Mouse (Mus musculus) heart, embryonic 15.5 days (tissue): ENCODE results near the gene Psmd3. TPM values are rescaled to one million over a fixed set of nuclear protein-coding genes. Genes with fewer than 3 reads are reported as not detected.
"Not testable (repeated sequence)": the region's sequence is repeated elsewhere in the genome, so short reads cannot be mapped to it uniquely, and the experiment has no call there.

Experiments used
- ATAC-seq: fragments of 200-750 bp; cut with Nextera tagmentation; replicated peaks from 2 replicates; pipeline ENCODE4 v1.8.0; 2017; ENCODE audit warnings: low read depth, moderate TSS enrichment; ENCODE audit not compliant: insufficient number of reproducible peaks, insufficient read depth, low FRiP score
- H3K27ac ChIP-seq: fragments of 300-500 bp; sonication (generic); 2 replicates; pipeline ENCODE4 v1.5.1; 2015; ENCODE audit warnings: mild to moderate bottlenecking, inconsistent platforms
- H3K27me3 ChIP-seq: fragments of 300-500 bp; sonication (generic); 2 replicates; pipeline ENCODE4 v1.6.1; 2015; ENCODE audit warnings: inconsistent platforms
- H3K36me3 ChIP-seq: fragments of 300-500 bp; sonication (generic); 2 replicates; pipeline ENCODE4 v1.6.1; 2015; ENCODE audit warnings: mild to moderate bottlenecking, inconsistent platforms
- H3K4me1 ChIP-seq: fragments of 300-500 bp; sonication (generic); replicated peaks from 2 replicates; pipeline ENCODE4 v1.6.1; 2015; ENCODE audit warnings: inconsistent platforms
- H3K4me2 ChIP-seq: fragments of 300-500 bp; sonication (generic); 2 replicates; pipeline ENCODE4 v1.6.1; 2015; ENCODE audit warnings: inconsistent platforms, mild to moderate bottlenecking, moderate library complexity
- H3K4me3 ChIP-seq: fragments of 300-500 bp; sonication (generic); 2 replicates; pipeline ENCODE4 v1.5.1; 2015; ENCODE audit warnings: mild to moderate bottlenecking, inconsistent platforms
- H3K9ac ChIP-seq: fragments of 300-500 bp; sonication (generic); 2 replicates; pipeline ENCODE4 v1.6.1; 2015; ENCODE audit warnings: mild to moderate bottlenecking, inconsistent platforms
- H3K9me3 ChIP-seq: fragments of 300-500 bp; sonication (generic); replicated peaks from 2 replicates; pipeline ENCODE4 v1.6.1; 2016; ENCODE audit warnings: inconsistent platforms
- WGBS: fragments of 180-500 bp; shearing (Covaris S2); methylation state at CpG from one replicate; pipeline ENCODE4 v1.1.7; 2015; ENCODE audit warnings: mixed read lengths; 5-methylcytosine and 5-hydroxymethylcytosine counted together
- polyA plus RNA-seq: library from polyadenylated mRNA; unstranded; fragments of >200 nt; fragmentation: Nextera tagmentation; extraction: Ambion mirVana; gene quantifications from 2 replicates; pipeline ENCODE4 v1.2.1, GENCODE M21; 2015

Gene Psmd3
- polyA plus RNA-seq, 1 experiment from 2014 or later, result 141 TPM

GRCm38 (mm10) chr11:98671284-98671815, 11.0 kb upstream of the Psmd3 start:
- H3K4me1 ChIP-seq, result no peaks in the 10 kb centered on the region
- H3K9ac ChIP-seq, result no peak overlapping the region
- WGBS, result 59% methylated on average over 3 of the region's 3 CpGs
- H3K4me2 ChIP-seq, result no peak overlapping the region
- H3K4me3 ChIP-seq, result no peak overlapping the region
- no peaks in the 10 kb centered on the region for H3K9me3 ChIP-seq
- H3K36me3 ChIP-seq, result no peaks in the 10 kb centered on the region
- peaks cover 43% of the 10 kb centered on the region for H3K27me3 ChIP-seq
- H3K27ac ChIP-seq, result no peak overlapping the region
- ATAC-seq, result no peak

- no peak overlapping the region for H3K27ac ChIP-seq
- 45% methylated on average over 5 of the region's 5 CpGs for WGBS
- H3K9ac ChIP-seq, result no peak overlapping the region
- ATAC-seq, result no peak
- no peaks in the 10 kb centered on the region for H3K36me3 ChIP-seq
- H3K4me1 ChIP-seq, result no peaks in the 10 kb centered on the region
- no peak overlapping the region for H3K4me3 ChIP-seq
- H3K9me3 ChIP-seq, result no peaks in the 10 kb centered on the region
- no peak overlapping the region for H3K4me2 ChIP-seq
- peaks cover 40% of the 10 kb centered on the region for H3K27me3 ChIP-seq
Observed at GRCm38 (mm10) chr11:98671857-98672256, 10.5 kb upstream of the Psmd3 start.

GRCm38 (mm10) chr11:98672482-98672881, 9.9 kb upstream of the Psmd3 start:
- Histone ChIP-seq H3K27me3 (peaks cover 35% of the 10 kb centered on the region), H3K4me3 (no peak overlapping the region), H3K4me2 (no peak overlapping the region), H3K9me3 (no peaks in the 10 kb centered on the region), H3K4me1 (no peaks in the 10 kb centered on the region), H3K27ac (no peak overlapping the region), H3K9ac (no peak overlapping the region), H3K36me3 (no peaks in the 10 kb centered on the region)
- 65% methylated on average over 5 of the region's 5 CpGs for WGBS
- ATAC-seq, result no peak

- H3K27me3 ChIP-seq, result peaks cover 28% of the 10 kb centered on the region
- not testable (repeated sequence) for H3K4me3 ChIP-seq, H3K9me3 ChIP-seq, H3K9ac ChIP-seq, H3K36me3 ChIP-seq, ATAC-seq, H3K27ac ChIP-seq, H3K4me1 ChIP-seq
- 11% methylated on average over 7 of the region's 7 CpGs for whole genome bisulfite sequencing
- H3K4me2 ChIP-seq, result peak overlapping the region; percentile 33; the same call in 1 of the 2 replicates
Observed at GRCm38 (mm10) chr11:98673136-98673535, 9.2 kb upstream of the Psmd3 start.

GRCm38 (mm10) chr11:98675829-98676363, 6.5 kb upstream of the Psmd3 start:
- Histone ChIP-seq H3K9me3 (no peaks in the 10 kb centered on the region), H3K36me3 (no peaks in the 10 kb centered on the region), H3K4me1 (no peaks in the 10 kb centered on the region), H3K27me3 (peaks cover 10% of the 10 kb centered on the region), H3K4me3 (no peak overlapping the region), H3K27ac (no peak overlapping the region), H3K4me2 (no peak overlapping the region), H3K9ac (no peak overlapping the region)
- no peak for ATAC-seq
- 25% methylated on average over 7 of the region's 7 CpGs for WGBS

GRCm38 (mm10) chr11:98680023-98680422, 2.3 kb upstream of the Psmd3 start:
- Histone ChIP-seq H3K4me2 (no peak overlapping the region), H3K36me3 (no peaks in the 10 kb centered on the region), H3K9ac (no peak overlapping the region), H3K27ac (no peak overlapping the region), H3K27me3 (no peaks in the 10 kb centered on the region), H3K9me3 (no peaks in the 10 kb centered on the region), H3K4me1 (peaks cover 16% of the 10 kb centered on the region), H3K4me3 (no peak overlapping the region)
- ATAC-seq, result no peak
- WGBS, result 81% methylated on average over 1 of the region's 1 CpGs

- not testable (repeated sequence) for H3K27ac ChIP-seq, H3K9ac ChIP-seq, H3K4me3 ChIP-seq, H3K4me2 ChIP-seq, ATAC-seq, H3K27me3 ChIP-seq, H3K9me3 ChIP-seq, H3K36me3 ChIP-seq
- WGBS, result 76% methylated on average over 4 of the region's 4 CpGs
- peaks cover 16% of the 10 kb centered on the region for H3K4me1 ChIP-seq
Observed at GRCm38 (mm10) chr11:98680595-98680994, 1.8 kb upstream of the Psmd3 start.

- Histone ChIP-seq H3K27ac (no peak overlapping the region), H3K4me3 (no peak overlapping the region), H3K9ac (no peak overlapping the region), H3K27me3 (no peaks in the 10 kb centered on the region), H3K4me1 (peaks cover 16% of the 10 kb centered on the region), H3K4me2 (no peak overlapping the region), H3K36me3 (peaks cover 11% of the 10 kb centered on the region), H3K9me3 (no peaks in the 10 kb centered on the region)
- 73% methylated on average over 4 of the region's 4 CpGs for WGBS
- no peak for ATAC-seq
Observed at GRCm38 (mm10) chr11:98681186-98681585, 1.2 kb upstream of the Psmd3 start.

GRCm38 (mm10) chr11:98682811-98683210, 457 bp downstream of the Psmd3 start:
- Histone ChIP-seq H3K4me3 (peak overlapping the region; percentile 100), H3K4me1 (peaks cover 16% of the 10 kb centered on the region), H3K36me3 (peaks cover 27% of the 10 kb centered on the region), H3K27me3 (no peaks in the 10 kb centered on the region), H3K4me2 (peak overlapping the region; percentile 83), H3K9me3 (no peaks in the 10 kb centered on the region), H3K9ac (peak overlapping the region; percentile 100), H3K27ac (peak overlapping the region; percentile 86)
- under 1% methylated on average over 23 of the region's 23 CpGs for WGBS
- peak; percentile 7; the same call in 1 of the 2 replicates for ATAC-seq

- peaks cover 51% of the 10 kb centered on the region for H3K36me3 ChIP-seq
- no peaks in the 10 kb centered on the region for H3K27me3 ChIP-seq
- ATAC-seq, result no peak
- no peaks in the 10 kb centered on the region for H3K9me3 ChIP-seq
- H3K4me1 ChIP-seq, result peaks cover 16% of the 10 kb centered on the region
- no peak overlapping the region for H3K27ac ChIP-seq
- H3K4me3 ChIP-seq, result no peak overlapping the region
- H3K9ac ChIP-seq, result no peak overlapping the region
- H3K4me2 ChIP-seq, result no peak overlapping the region
- 90% methylated on average over 9 of the region's 9 CpGs for WGBS
Observed at GRCm38 (mm10) chr11:98685642-98686041, 3.3 kb downstream of the Psmd3 start.

- Histone ChIP-seq H3K36me3 (peaks cover 65% of the 10 kb centered on the region), H3K9ac (no peak overlapping the region), H3K9me3 (no peaks in the 10 kb centered on the region), H3K27me3 (no peaks in the 10 kb centered on the region), H3K27ac (no peak overlapping the region), H3K4me2 (no peak overlapping the region), H3K4me1 (peaks cover 9% of the 10 kb centered on the region), H3K4me3 (no peak overlapping the region)
- WGBS, result 90% methylated on average over 4 of the region's 4 CpGs
- ATAC-seq, result no peak
Observed at GRCm38 (mm10) chr11:98686976-98687375, 4.6 kb downstream of the Psmd3 start.

- Histone ChIP-seq H3K9ac (no peak overlapping the region), H3K4me2 (no peak overlapping the region), H3K27me3 (no peaks in the 10 kb centered on the region), H3K4me3 (no peak overlapping the region), H3K4me1 (peaks cover 9% of the 10 kb centered on the region), H3K36me3 (peaks cover 75% of the 10 kb centered on the region), H3K9me3 (no peaks in the 10 kb centered on the region), H3K27ac (no peak overlapping the region)
- WGBS, result 82% methylated on average over 8 of the region's 8 CpGs
- no peak for ATAC-seq
Observed at GRCm38 (mm10) chr11:98688009-98688408, 5.7 kb downstream of the Psmd3 start.
